Mouse (Mus musculus): ENCODE measurements around the gene Vps33b. TPM values are rescaled to one million over a fixed set of nuclear protein-coding genes. Genes with fewer than 3 reads are reported as not detected.

Vps33b gene
- polyA plus RNA-seq (2017; shearing (Covaris generic)) = 43.5 TPM

DNA sequence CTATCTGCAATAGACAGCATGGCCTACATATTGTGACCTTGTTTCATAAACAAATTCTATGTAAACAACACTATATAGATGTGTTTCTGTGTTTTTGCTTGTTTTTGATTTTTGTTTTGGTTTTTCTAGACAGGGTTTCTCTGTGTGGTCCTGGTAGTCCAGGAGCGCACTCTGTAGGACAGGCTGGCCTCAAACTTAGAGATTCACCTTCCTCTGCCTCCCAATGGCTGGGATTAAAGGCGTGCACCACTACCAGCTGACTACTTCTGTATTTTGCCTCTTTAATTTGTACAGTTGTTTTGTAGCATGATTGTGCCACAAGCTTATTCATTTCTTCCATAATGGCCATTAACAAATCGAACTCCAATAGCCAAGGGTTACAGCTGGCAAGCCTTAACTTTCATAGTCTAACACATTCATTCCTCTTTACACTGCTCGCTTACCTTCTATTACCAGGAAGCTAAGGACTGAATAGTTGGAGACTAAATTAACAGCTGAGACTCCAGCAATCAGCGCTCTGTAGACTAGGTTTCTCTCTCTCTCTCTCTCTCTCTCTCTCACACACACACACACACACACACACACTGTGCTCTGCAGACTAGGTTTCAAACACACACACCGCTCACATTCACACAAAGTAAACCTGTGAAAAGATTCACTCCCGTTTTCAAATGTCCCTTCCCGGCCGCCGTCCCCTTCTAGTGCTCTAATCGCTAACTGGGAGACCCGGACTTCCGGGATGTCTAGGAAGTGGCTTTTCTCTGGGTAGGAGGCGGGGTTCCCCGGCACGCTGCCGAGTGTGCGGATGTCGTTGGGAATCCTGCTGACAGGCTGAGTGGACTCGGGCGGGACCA, at the start of gene Vps33b:
TSS of gene Vps33b (plus strand) at position 753 of the 854 bp plus-strand sequence.

DNA sequence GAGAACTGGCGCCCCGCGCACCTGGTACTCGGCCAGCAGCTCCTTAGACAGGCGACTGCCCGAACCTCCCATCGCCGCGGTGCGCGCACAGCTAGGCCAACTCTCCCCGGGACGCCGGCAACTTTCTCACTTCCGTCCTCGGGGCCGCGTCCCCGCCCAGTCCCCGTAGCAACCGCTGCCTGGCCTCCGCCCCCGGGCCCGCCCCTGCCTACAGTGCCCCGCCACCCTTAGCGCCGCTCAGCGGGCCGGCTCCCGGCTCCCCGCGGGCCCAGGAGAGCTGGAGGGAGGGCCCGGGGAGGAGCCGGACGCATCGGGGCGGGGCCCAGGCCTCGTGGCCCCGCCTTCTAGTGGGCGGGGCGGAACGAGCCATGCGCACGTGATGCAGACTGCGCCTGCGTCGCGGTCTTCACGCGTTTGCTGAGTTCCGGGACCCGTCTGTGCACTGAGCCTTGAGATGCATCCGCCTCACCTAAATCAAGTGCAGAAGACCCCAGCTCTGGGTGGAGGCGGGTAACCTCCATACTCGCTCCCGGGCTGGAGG, 36.9 kb upstream of the Vps33b start, which contains the start of the genes Cib1 and Gdpgp1:
TSS of gene Cib1 (minus strand) at position 325 of the 541 bp plus-strand sequence.
TSS of gene Gdpgp1 (plus strand) at position 377 of the 541 bp plus-strand sequence.

DNA sequence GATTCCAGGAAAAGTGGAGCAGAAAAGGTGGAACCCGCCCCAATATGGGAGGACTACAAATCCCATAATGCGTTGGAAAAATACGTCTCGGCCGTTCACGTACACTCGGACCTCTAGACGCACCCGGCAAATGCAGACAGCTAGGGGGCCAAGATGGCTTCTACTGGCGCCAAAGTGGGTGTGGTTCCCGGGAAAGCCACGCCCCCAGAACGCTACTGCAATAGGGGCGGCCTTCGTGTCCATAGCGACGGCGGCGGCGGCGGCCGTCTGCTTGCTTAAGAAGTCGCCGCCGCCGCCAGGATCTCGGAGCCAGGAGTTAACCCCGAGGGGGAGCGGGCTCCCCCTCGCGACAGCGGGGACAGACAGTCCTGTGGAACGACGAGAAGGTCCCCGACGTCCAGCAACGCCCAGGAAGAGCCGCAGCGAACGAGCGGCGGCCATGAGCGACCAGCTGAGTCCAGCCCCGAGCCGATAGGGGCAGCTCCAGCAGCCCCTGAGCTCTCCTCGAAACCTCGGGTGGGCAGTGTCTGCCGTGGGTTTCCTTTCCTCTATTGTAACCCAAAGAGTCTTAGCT, 23.2 kb upstream of the Vps33b start, which contains the start of gene Ttll13:
TSS of gene Ttll13 (plus strand) at position 229 of the 574 bp plus-strand sequence.

DNA sequence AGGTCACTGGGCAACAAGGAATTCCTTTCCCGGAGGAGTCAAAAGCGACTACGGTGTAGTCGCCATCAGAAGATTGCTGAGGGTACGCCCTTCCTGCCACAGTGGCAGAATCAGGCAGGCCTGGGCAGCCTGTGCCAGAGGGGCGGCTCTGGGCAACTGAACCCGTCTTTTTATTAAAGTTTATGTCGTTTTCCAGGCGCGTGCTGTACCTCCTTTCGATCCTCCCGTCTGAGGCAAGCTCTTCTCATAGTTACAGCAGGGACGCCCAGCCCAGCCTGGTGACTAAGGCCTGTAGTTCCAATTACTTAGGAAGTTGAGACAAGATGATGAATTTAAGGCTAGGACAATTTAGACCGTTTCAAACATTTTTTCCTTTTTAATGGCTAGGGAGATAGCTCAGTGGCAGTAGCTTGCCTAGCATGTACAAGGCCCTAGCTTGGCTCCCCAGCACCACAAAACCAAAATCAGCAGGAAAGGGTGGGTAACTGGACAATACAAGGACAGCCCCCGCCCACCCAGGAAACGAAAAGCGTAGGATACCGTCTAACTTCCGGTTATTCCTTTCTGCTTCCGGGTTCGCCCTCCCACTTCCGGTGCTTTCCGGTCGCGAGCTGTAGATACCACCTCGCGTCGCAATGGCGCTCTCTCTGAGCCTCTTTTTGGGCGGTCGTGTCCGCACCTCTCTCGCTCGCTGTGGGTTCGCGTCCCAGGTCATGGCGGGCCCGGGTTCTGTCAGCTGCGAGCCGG, 8.7 kb upstream of the Vps33b start, which contains the start of gene Ngrn:
TSS of gene Ngrn (plus strand) at position 591 of the 747 bp plus-strand sequence.

DNA sequence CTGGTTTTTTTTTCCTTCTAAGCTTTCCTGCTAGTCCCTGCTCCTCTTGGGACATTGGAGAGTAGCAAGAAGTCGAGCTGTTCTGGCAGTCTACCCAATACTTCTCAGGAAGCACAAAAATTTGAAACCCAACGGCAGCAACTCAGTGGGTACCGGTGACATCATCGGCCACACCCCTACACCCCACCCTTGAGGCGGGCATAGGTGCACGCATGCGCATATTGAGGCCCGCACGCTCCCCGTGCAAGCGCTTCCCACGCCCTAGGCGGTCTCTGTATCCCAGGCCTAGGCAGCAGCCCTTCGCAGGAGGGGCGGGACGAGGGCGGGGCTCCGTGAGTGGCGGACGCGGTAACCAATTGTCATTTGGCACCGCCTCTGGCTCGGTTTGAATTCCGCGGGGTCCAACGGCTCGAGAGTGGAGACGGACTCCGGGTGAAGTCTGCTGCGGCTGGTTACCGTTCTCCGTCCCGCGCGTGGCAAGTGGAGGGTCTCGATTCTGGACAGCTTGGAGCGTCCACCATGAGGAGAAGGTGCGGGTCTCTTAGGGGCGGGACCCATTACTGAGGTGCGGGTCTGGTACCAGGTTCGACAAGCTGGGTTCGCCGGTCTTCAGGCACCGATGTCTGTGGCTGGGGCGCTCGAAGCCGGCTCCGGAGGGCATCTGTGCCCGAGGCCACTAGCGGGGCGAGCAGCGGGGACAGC, 24.8 kb downstream of the Vps33b start, which contains the start of gene Prc1:
TSS of gene Prc1 (plus strand) at position 389 of the 702 bp plus-strand sequence.

DNA sequence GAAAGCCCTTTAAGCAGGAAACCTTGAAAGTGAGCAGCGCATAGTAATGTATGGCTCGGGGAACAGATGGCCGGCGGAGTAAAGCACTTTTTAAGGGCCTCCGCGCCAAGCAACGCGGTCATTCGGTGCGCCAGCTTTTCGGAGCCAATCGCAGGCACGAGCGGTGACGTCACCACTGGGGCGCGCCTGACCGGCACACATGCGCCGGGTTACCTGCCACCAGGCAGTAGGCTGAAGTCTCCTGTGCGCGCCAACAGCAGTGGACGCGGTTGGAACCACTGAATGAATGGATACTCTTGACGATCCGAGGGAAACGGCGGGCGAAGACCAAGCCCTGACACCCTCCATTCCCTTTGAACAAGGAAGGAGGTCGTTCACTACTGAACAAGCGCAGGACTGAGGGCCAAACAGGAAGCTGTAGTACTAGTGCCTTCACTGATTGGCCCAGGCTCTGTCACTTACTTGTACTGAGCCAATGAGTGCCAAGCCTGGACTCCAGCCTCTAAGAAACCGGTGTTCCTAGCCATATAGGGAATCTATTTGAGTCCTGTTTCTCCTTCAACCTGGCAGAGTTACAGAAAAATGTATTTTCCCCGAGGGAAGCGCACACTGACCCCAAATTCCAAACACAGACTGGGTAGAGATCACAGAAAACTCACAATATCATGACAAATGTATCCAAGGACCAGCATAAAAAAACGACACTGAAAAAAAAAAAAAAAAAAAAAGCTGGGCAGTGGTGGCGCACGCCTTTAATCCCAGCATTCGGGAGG, 54.8 kb downstream of the Vps33b start, which contains the start of gene Rccd1:
TSS of gene Rccd1 (minus strand) at position 412 of the 773 bp plus-strand sequence.

DNA sequence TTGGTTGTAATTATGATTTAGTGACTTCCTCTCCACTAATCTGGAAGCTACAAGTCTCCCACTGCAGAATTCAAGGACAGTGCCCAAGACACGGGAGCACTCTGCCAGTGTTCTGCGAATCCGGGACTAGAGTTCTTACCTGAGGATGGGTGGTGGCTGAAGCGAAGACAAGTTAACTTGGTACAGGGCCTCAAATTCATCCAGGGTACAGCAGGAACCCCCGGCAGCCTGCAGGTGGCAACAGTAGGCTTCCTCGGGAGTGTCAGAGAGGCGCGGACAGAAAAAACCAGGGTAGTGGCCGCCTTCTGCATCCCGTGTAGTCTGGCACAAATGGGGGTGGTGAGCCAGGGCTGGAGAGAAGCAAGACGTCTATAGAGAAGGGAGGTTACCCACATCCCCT, 71.3 kb downstream of the Vps33b start, which contains the start of gene Unc45a:
TSS of gene Unc45a (minus strand) at position 213 of the 400 bp plus-strand sequence.

Other genes starting within 250 kb of the Vps33b start
- gene Zfp710, start 244.8 kb upstream of the Vps33b start, polyA plus RNA-seq (2017; shearing (Covaris generic)) = 3.4 TPM
- 52.6 TPM for gene Idh2, start 154.3 kb upstream of the Vps33b start, polyA plus RNA-seq (2017; shearing (Covaris generic))
- gene Sema4b, start 82.8 kb upstream of the Vps33b start, polyA plus RNA-seq (2017; shearing (Covaris generic)) = 10.4 TPM
- 176 TPM for gene Cib1, start 36.8 kb upstream of the Vps33b start, polyA plus RNA-seq (2017; shearing (Covaris generic))
- gene Gdpgp1, start 36.8 kb upstream of the Vps33b start, polyA plus RNA-seq (2017; shearing (Covaris generic)) = 12.7 TPM
- not detected for gene Ttll13, start 23.3 kb upstream of the Vps33b start, polyA plus RNA-seq (2017; shearing (Covaris generic))
- gene Ngrn, start 8.4 kb upstream of the Vps33b start, polyA plus RNA-seq (2017; shearing (Covaris generic)) = 66.5 TPM
- gene Prc1, start 24.8 kb downstream of the Vps33b start, polyA plus RNA-seq (2017; shearing (Covaris generic)) = 13.7 TPM
- gene Rccd1, start 54.8 kb downstream of the Vps33b start, polyA plus RNA-seq (2017; shearing (Covaris generic)) = 36.3 TPM
- gene Unc45a, start 71.4 kb downstream of the Vps33b start, polyA plus RNA-seq (2017; shearing (Covaris generic)) = 110 TPM
- gene Hddc3, start 73.5 kb downstream of the Vps33b start, polyA plus RNA-seq (2017; shearing (Covaris generic)) = 10.2 TPM
- gene Man2a2, start 101.7 kb downstream of the Vps33b start, polyA plus RNA-seq (2017; shearing (Covaris generic)) = 14.5 TPM
- gene Fes, start 118.3 kb downstream of the Vps33b start, polyA plus RNA-seq (2017; shearing (Covaris generic)) = 1.3 TPM
- gene Furin, start 135.8 kb downstream of the Vps33b start, polyA plus RNA-seq (2017; shearing (Covaris generic)) = 4.7 TPM